Mouse (Mus musculus): ENCODE results near the gene Nfyc. TPM values are rescaled to one million over a fixed set of nuclear protein-coding genes. Genes with fewer than 3 reads are reported as not detected.
A peak's percentile ranks its signal among the peaks of the same experiment; 100 is the strongest.

Nfyc gene
- total RNA-seq, 2 experiments from 2014 or later = 39.3 to 43.5 TPM

GRCm38 (mm10) chr4:120755299-120755698 is 76.1 kb downstream of the Nfyc start:
- peak; percentile 62 for DNase-seq

GRCm38 (mm10) chr4:120749601-120750000 is 81.8 kb downstream of the Nfyc start:
- DNase-seq = no peak

GRCm38 (mm10) chr4:120747941-120748866 is 83.2 kb downstream of the Nfyc start, which contains the start of gene Kcnq4:
Gene Kcnq4 (minus strand): TSS chr4:120748612.
- DNase-seq = no peak

GRCm38 (mm10) chr4:120747243-120747792 is 84.1 kb downstream of the Nfyc start:
- peak; percentile 63 for DNase-seq

GRCm38 (mm10) chr4:120746552-120747150 is 84.7 kb downstream of the Nfyc start:
- peak; percentile 31 for DNase-seq

GRCm38 (mm10) chr4:120745731-120746551 is 85.4 kb downstream of the Nfyc start:
- DNase-seq = peak; percentile 44

GRCm38 (mm10) chr4:120743636-120744035 is 87.7 kb downstream of the Nfyc start:
- DNase-seq = no peak

GRCm38 (mm10) chr4:120741303-120741702 is 90.1 kb downstream of the Nfyc start:
- DNase-seq = peak; percentile 48

- no peak for DNase-seq
Measured at GRCm38 (mm10) chr4:120734012-120734622, 97.3 kb downstream of the Nfyc start.

- DNase-seq = no peak
Measured at GRCm38 (mm10) chr4:120732737-120733136, 98.6 kb downstream of the Nfyc start.

- peak; percentile 71 for DNase-seq
Measured at GRCm38 (mm10) chr4:120731030-120731644, 100.2 kb downstream of the Nfyc start.

- no peak for DNase-seq
Measured at GRCm38 (mm10) chr4:120730574-120730973, 100.8 kb downstream of the Nfyc start.

GRCm38 (mm10) chr4:120730146-120730545 is 101.2 kb downstream of the Nfyc start:
- no peak for DNase-seq

GRCm38 (mm10) chr4:120729441-120729840 is 101.9 kb downstream of the Nfyc start:
- no peak for DNase-seq

GRCm38 (mm10) chr4:120727842-120728241 is 103.5 kb downstream of the Nfyc start:
- DNase-seq = no peak

GRCm38 (mm10) chr4:120726174-120726573 is 105.2 kb downstream of the Nfyc start:
- DNase-seq = no peak

- DNase-seq = peak; percentile 59
Measured at GRCm38 (mm10) chr4:120725516-120726090, 105.8 kb downstream of the Nfyc start.

GRCm38 (mm10) chr4:120721574-120721973 is 109.8 kb downstream of the Nfyc start:
- no peak for DNase-seq

- DNase-seq = no peak
Measured at GRCm38 (mm10) chr4:120719152-120719551, 112.2 kb downstream of the Nfyc start.

GRCm38 (mm10) chr4:120717591-120717990 is 113.8 kb downstream of the Nfyc start:
- no peak for DNase-seq

- no peak for DNase-seq
Measured at GRCm38 (mm10) chr4:120716765-120717164, 114.6 kb downstream of the Nfyc start.

Data from gastrocnemius, postnatal 25 days (tissue).